ENCODE assay signal across 8 mouse cellular contexts in the genomic region with DNA sequence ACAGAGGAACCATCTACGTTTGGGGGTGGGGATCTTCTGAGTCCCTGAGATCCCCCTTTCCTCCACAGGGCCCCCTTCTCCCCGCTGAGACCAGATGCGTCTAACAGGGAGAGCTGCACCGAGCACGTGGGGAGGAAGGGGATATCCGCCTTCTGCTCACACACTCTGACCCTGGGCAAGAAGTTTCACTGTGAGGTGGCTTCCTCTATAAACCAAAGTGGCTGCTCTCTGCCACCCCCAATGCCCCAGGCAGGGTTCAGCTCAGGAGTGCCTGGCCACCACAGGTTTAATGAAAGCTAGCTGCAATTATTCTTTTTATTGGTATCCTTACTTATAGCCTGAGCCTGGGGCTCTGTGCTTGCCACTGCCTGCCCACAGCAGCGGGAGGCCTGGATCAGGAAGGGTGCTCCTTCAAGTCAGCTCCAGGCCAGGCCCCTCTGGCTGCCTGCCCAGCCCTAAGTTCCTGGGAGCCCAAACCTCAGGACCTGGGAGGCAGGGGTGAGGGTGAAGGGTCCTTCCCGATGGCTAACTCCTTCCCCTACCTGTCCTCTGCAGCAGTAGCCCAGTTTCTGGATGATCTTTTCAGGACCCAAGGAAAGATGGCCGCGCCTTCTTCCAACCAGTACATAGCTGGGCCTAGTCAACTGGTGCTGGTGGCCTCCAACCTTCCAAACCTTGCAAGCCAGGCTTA. TPM values are rescaled to one million over a fixed set of nuclear protein-coding genes. Genes with fewer than 3 reads are reported as not detected.
DNase-seq lines count a peak whose midpoint lies in the region; ATAC-seq lines count a peak whose summit lies in the region.

No protein-coding gene starts in this region.

- peak; percentile 79 for DNase-seq in kidney, adult 9 months
- peak; percentile 23 for DNase-seq in lung, postnatal 14 days
- peak; percentile 67 for DNase-seq in thymus, postnatal 4 days
- DNase-seq in layer of hippocampus, adult 9-11 months, result no peak
- no peak for DNase-seq in left cerebral cortex, adult 9 months (ENCODE audit: low spot score in 2 of 2)

- no peak overlapping the region for H3K4me2 ChIP-seq in midbrain, embryonic 12.5 days (replicated peaks)
- no peak overlapping the region for H3K4me2 ChIP-seq in midbrain, embryonic 16.5 days (ENCODE audit: low read length)
- H3K4me2 ChIP-seq in embryonic facial prominence, embryonic 12.5 days (replicated peaks), result no peak overlapping the region

- H3K9me3 ChIP-seq in midbrain, embryonic 12.5 days, result no peaks in the 10 kb centered on the region
- H3K9me3 ChIP-seq in midbrain, embryonic 16.5 days (replicated peaks; ENCODE audit: control insufficient read depth, low read length, poor library complexity, severe bottlenecking), result no peaks in the 10 kb centered on the region
- H3K9me3 ChIP-seq in embryonic facial prominence, embryonic 12.5 days, result no peaks in the 10 kb centered on the region

- H3K4me3 ChIP-seq in midbrain, embryonic 12.5 days, result no peak overlapping the region
- no peak overlapping the region for H3K4me3 ChIP-seq in midbrain, embryonic 16.5 days (ENCODE audit: low read depth, low read length)
- no peak overlapping the region for H3K4me3 ChIP-seq in embryonic facial prominence, embryonic 12.5 days

- H3K36me3 ChIP-seq in midbrain, embryonic 12.5 days, result peaks cover 39% of the 10 kb centered on the region
- peaks cover 25% of the 10 kb centered on the region for H3K36me3 ChIP-seq in midbrain, embryonic 16.5 days (ENCODE audit: control insufficient read depth, insufficient read depth, low read length)
- peaks cover 45% of the 10 kb centered on the region for H3K36me3 ChIP-seq in embryonic facial prominence, embryonic 12.5 days

- no peak for ATAC-seq in midbrain, embryonic 12.5 days (ENCODE audit: low FRiP score, low read depth)
- no peak for ATAC-seq in midbrain, embryonic 16.5 days
- no peak for ATAC-seq in embryonic facial prominence, embryonic 12.5 days (ENCODE audit: insufficient number of reproducible peaks, insufficient read depth, low FRiP score, low TSS enrichment)

- H3K27me3 ChIP-seq in midbrain, embryonic 12.5 days, result no peaks in the 10 kb centered on the region; the same call in 1 of the 2 replicates
- no peaks in the 10 kb centered on the region for H3K27me3 ChIP-seq in midbrain, embryonic 16.5 days (ENCODE audit: control insufficient read depth, insufficient read depth, low read depth, low read length)
- no peaks in the 10 kb centered on the region for H3K27me3 ChIP-seq in embryonic facial prominence, embryonic 12.5 days

- H3K9ac ChIP-seq in midbrain, embryonic 12.5 days (replicated peaks), result 0 out of 2 replicates have a peak overlapping the region, but pooled peaks have one; percentile 20
- H3K9ac ChIP-seq in midbrain, embryonic 16.5 days (ENCODE audit: low read depth, low read length), result no peak overlapping the region
- H3K9ac ChIP-seq in embryonic facial prominence, embryonic 12.5 days, result peak overlapping the region; percentile 84

- H3K4me1 ChIP-seq in midbrain, embryonic 12.5 days, result peaks cover 26% of the 10 kb centered on the region
- H3K4me1 ChIP-seq in midbrain, embryonic 16.5 days (ENCODE audit: control insufficient read depth, insufficient read depth, low read length), result peaks cover 18% of the 10 kb centered on the region
- peaks cover 22% of the 10 kb centered on the region for H3K4me1 ChIP-seq in embryonic facial prominence, embryonic 12.5 days

- WGBS in midbrain, embryonic 12.5 days, result 87% methylated on average over 10 of the region's 10 CpGs
- WGBS in midbrain, embryonic 16.5 days, result 92% methylated on average over 10 of the region's 10 CpGs
- WGBS in embryonic facial prominence, embryonic 12.5 days, result 85% methylated on average over 10 of the region's 10 CpGs

- no peak overlapping the region for H3K27ac ChIP-seq in midbrain, embryonic 12.5 days (replicated peaks)
- H3K27ac ChIP-seq in midbrain, embryonic 16.5 days (ENCODE audit: low read length), result no peak overlapping the region
- no peak overlapping the region for H3K27ac ChIP-seq in embryonic facial prominence, embryonic 12.5 days

RNA-seq across cellular contexts. Expression of a gene that starts 2.8 kb away (rescaled TPM):
- polyA plus RNA-seq in midbrain, embryonic 12.5 days (2016; fragmentation: Nextera tagmentation; extraction: Ambion mirVana), result 102 TPM in 2 replicates
- 118 and 127 TPM in 2 replicates for polyA plus RNA-seq in midbrain, embryonic 16.5 days (2015; fragmentation: Nextera tagmentation; extraction: Ambion mirVana)
- 110 TPM in 2 replicates for polyA plus RNA-seq in embryonic facial prominence, embryonic 12.5 days (2016; fragmentation: Nextera tagmentation; extraction: Ambion mirVana)

RNA-seq across cellular contexts. Expression of a gene that starts 32.5 kb away (rescaled TPM):
- polyA plus RNA-seq in midbrain, embryonic 12.5 days (2016; fragmentation: Nextera tagmentation; extraction: Ambion mirVana), result 7.0 and 12.6 TPM in 2 replicates
- polyA plus RNA-seq in midbrain, embryonic 16.5 days (2015; fragmentation: Nextera tagmentation; extraction: Ambion mirVana), result 6.4 and 6.9 TPM in 2 replicates
- polyA plus RNA-seq in embryonic facial prominence, embryonic 12.5 days (2016; fragmentation: Nextera tagmentation; extraction: Ambion mirVana), result 21.6 and 26.2 TPM in 2 replicates

RNA-seq across cellular contexts. Expression of a gene that starts 37.3 kb away (rescaled TPM):
- 4.9 and 5.1 TPM in 2 replicates for polyA plus RNA-seq in midbrain, embryonic 12.5 days (2016; fragmentation: Nextera tagmentation; extraction: Ambion mirVana)
- polyA plus RNA-seq in midbrain, embryonic 16.5 days (2015; fragmentation: Nextera tagmentation; extraction: Ambion mirVana), result 4.0 and 5.7 TPM in 2 replicates
- 10.7 and 13.0 TPM in 2 replicates for polyA plus RNA-seq in embryonic facial prominence, embryonic 12.5 days (2016; fragmentation: Nextera tagmentation; extraction: Ambion mirVana)

RNA-seq across cellular contexts. Expression of a gene that starts 42.1 kb away (rescaled TPM):
- polyA plus RNA-seq in midbrain, embryonic 12.5 days (2016; fragmentation: Nextera tagmentation; extraction: Ambion mirVana), result 1.7 and 1.8 TPM in 2 replicates
- 7.2 and 7.3 TPM in 2 replicates for polyA plus RNA-seq in midbrain, embryonic 16.5 days (2015; fragmentation: Nextera tagmentation; extraction: Ambion mirVana)
- 0.36 and 0.41 TPM in 2 replicates for polyA plus RNA-seq in embryonic facial prominence, embryonic 12.5 days (2016; fragmentation: Nextera tagmentation; extraction: Ambion mirVana)

RNA-seq across cellular contexts. Expression of a gene that starts 48.9 kb away (rescaled TPM):
- 0.21 and 0.23 TPM in 2 replicates for polyA plus RNA-seq in midbrain, embryonic 12.5 days (2016; fragmentation: Nextera tagmentation; extraction: Ambion mirVana)
- polyA plus RNA-seq in midbrain, embryonic 16.5 days (2015; fragmentation: Nextera tagmentation; extraction: Ambion mirVana), result 5.7 and 7.2 TPM in 2 replicates
- 0.13 and 0.14 TPM in 2 replicates for polyA plus RNA-seq in embryonic facial prominence, embryonic 12.5 days (2016; fragmentation: Nextera tagmentation; extraction: Ambion mirVana)

Comparison
In these comparisons a context has a peak if more than half of its experiments do, and no peak if none do; other contexts are left out.
1. DNase-seq: peak in kidney, adult 9 months (single experiment), lung, postnatal 14 days (single experiment) and thymus, postnatal 4 days (single experiment); none in layer of hippocampus, adult 9-11 months (single experiment) and left cerebral cortex, adult 9 months (0 of 2).